Mouse (Mus musculus) cerebellum, adult 2 months (tissue): ENCODE results near the gene Srrm4. TPM values are rescaled to one million over a fixed set of nuclear protein-coding genes. Genes with fewer than 3 reads are reported as not detected.

Source experiments
- DNase-seq, 2 experiments: peaks; one replicate each; pipeline ENCODE4 v3.0.0; 2021
- H3K27ac ChIP-seq: fragments of 200-500 bp; 2 replicates; pipeline ENCODE4 v1.5.1; 2012; ENCODE audit warnings: low read length, control low read depth, inconsistent platforms; ENCODE audit not compliant: insufficient read depth
- H3K27me3 ChIP-seq: fragments of 200-500 bp; 2 replicates; pipeline ENCODE4 v1.6.1; 2012; ENCODE audit warnings: inconsistent platforms, mild to moderate bottlenecking, low read length, moderate library complexity; ENCODE audit not compliant: control insufficient read depth, insufficient read depth
- H3K4me1 ChIP-seq: fragments of 200-500 bp; 2 replicates; pipeline ENCODE4 v1.6.1; 2011; ENCODE audit warnings: low read length; ENCODE audit not compliant: control insufficient read depth, insufficient read depth
- H3K4me3 ChIP-seq: fragments of 200-500 bp; replicated peaks from 2 replicates; pipeline ENCODE3; 2011; ENCODE audit warnings: mild to moderate bottlenecking, low read depth, low read length, control low read depth; ENCODE audit not compliant: insufficient read depth
- CTCF ChIP-seq: fragments of 200-500 bp; IDR thresholded peaks from 2 replicates; pipeline ENCODE4 v1.5.1; 2011; ENCODE audit warnings: low read depth, mild to moderate bottlenecking, control low read depth, low read length, moderate library complexity, borderline replicate concordance; ENCODE audit not compliant: insufficient read depth
- POLR2A ChIP-seq: fragments of 200-500 bp; IDR thresholded peaks from 2 replicates; pipeline ENCODE4 v1.6.1; 2011; ENCODE audit warnings: low read length, control low read depth, borderline replicate concordance; ENCODE audit not compliant: insufficient read depth
- WGBS: fragments of 180-500 bp; shearing (Covaris S2); methylation state at CpG from one replicate; pipeline ENCODE4 v1.1.7; 2018; 5-methylcytosine and 5-hydroxymethylcytosine counted together
- polyA plus RNA-seq: library from polyadenylated mRNA; depleted of rRNA; stranded (reverse); fragments of >200 nt; gene quantifications from 2 replicates; pipeline ENCODE4 v1.2.3, GENCODE M21; 2012

Srrm4 gene
- polyA plus RNA-seq, 1 experiment, result 29.6 TPM

- TF ChIP-seq POLR2A (no peak), CTCF (no peak)
- 48% methylated on average over 8 of the region's 8 CpGs for WGBS
- H3K4me1 ChIP-seq, result peaks cover 30% of the 10 kb centered on the region
- no peak overlapping the region for H3K27ac ChIP-seq
- DNase-seq, result no peak
- H3K27me3 ChIP-seq, result no peaks in the 10 kb centered on the region
- H3K4me3 ChIP-seq, result no peak overlapping the region
Measured at GRCm38 (mm10) chr5:116523553-116523952, 68.1 kb downstream of the Srrm4 start.

- Histone ChIP-seq H3K4me1 (peaks cover 32% of the 10 kb centered on the region), H3K27me3 (no peaks in the 10 kb centered on the region), H3K4me3 (no peak overlapping the region), H3K27ac (no peak overlapping the region)
- DNase-seq, result no peak
- TF ChIP-seq POLR2A, result no peak
- TF ChIP-seq CTCF, result no peak
- 31% methylated on average over 9 of the region's 9 CpGs for WGBS
Measured at GRCm38 (mm10) chr5:116523079-116523478, 68.5 kb downstream of the Srrm4 start.

- Histone ChIP-seq H3K4me3 (no peak overlapping the region), H3K4me1 (peaks cover 37% of the 10 kb centered on the region), H3K27me3 (no peaks in the 10 kb centered on the region), H3K27ac (no peak overlapping the region)
- DNase-seq, result no peak
- WGBS, result 87% methylated on average over 11 of the region's 11 CpGs
- TF ChIP-seq CTCF (no peak), POLR2A (no peak)
Measured at GRCm38 (mm10) chr5:116522273-116522672, 69.3 kb downstream of the Srrm4 start.

- Histone ChIP-seq H3K27me3 (no peaks in the 10 kb centered on the region), H3K4me3 (no peak overlapping the region), H3K27ac (no peak overlapping the region), H3K4me1 (peaks cover 24% of the 10 kb centered on the region)
- TF ChIP-seq CTCF (no peak), POLR2A (no peak)
- 27% methylated on average over 4 of the region's 4 CpGs for WGBS
- no peak for DNase-seq
Measured at GRCm38 (mm10) chr5:116518047-116518446, 73.6 kb downstream of the Srrm4 start.

GRCm38 (mm10) chr5:116512135-116512534 lies 79.5 kb downstream of the Srrm4 start:
- Histone ChIP-seq H3K4me3 (no peak overlapping the region), H3K27me3 (no peaks in the 10 kb centered on the region), H3K4me1 (peaks cover 24% of the 10 kb centered on the region), H3K27ac (no peak overlapping the region)
- 63% methylated on average over 4 of the region's 4 CpGs for WGBS
- TF ChIP-seq POLR2A (no peak), CTCF (no peak)
- DNase-seq, result no peak

GRCm38 (mm10) chr5:116510229-116510628 lies 81.4 kb downstream of the Srrm4 start:
- no peak for DNase-seq
- Histone ChIP-seq H3K4me1 (peaks cover 24% of the 10 kb centered on the region), H3K27me3 (no peaks in the 10 kb centered on the region), H3K27ac (no peak overlapping the region), H3K4me3 (no peak overlapping the region)
- WGBS, result 69% methylated on average over 5 of the region's 5 CpGs
- TF ChIP-seq CTCF (no peak), POLR2A (no peak)

GRCm38 (mm10) chr5:116501342-116501741 lies 90.3 kb downstream of the Srrm4 start:
- WGBS, result 34% methylated on average over 15 of the region's 15 CpGs
- no peak overlapping the region; the same call in 1 of the 2 replicates for H3K27ac ChIP-seq
- TF ChIP-seq POLR2A (no peak), CTCF (no peak)

GRCm38 (mm10) chr5:116498880-116499640 lies 92.6 kb downstream of the Srrm4 start:
- 9% methylated on average over 19 of the region's 19 CpGs for WGBS
- DNase-seq, result peak; percentile 74 to 88
- Histone ChIP-seq H3K27me3 (no peaks in the 10 kb centered on the region), H3K4me1 (peaks cover 58% of the 10 kb centered on the region), H3K27ac (peak overlapping the region; percentile 9; the same call in 1 of the 2 replicates), H3K4me3 (no peak overlapping the region)
- TF ChIP-seq POLR2A, result no peak
- no peak for TF ChIP-seq CTCF

More at GRCm38 (mm10) chr5:116501342-116501741, 90.3 kb downstream of the Srrm4 start:
- no peaks in the 10 kb centered on the region for H3K27me3 ChIP-seq
- H3K4me1 ChIP-seq, result peaks cover 46% of the 10 kb centered on the region
- no peak overlapping the region for H3K4me3 ChIP-seq
- no peak for DNase-seq
